Mouse (Mus musculus): ENCODE data around the gene Kdm7a. TPM values are rescaled to one million over a fixed set of nuclear protein-coding genes. Genes with fewer than 3 reads are reported as not detected.

Gene Kdm7a
- 6.5 and 7.1 TPM in 2 replicates for polyA plus RNA-seq (2014; fragmentation: Nextera tagmentation; extraction: Ambion mirVana)

GRCm38 (mm10) chr6:39206581-39207461 lies at the start of gene Kdm7a:
TSS of gene Kdm7a (minus strand) at chr6:39206789.
- WGBS, result under 1% methylated on average over 71 of the region's 124 CpGs
- peaks cover 0 to 5% of the 10 kb centered on the region in 2 experiments; a peak in 1 of 4 replicates for H3K4me1 ChIP-seq (ENCODE audit: control insufficient read depth in 2 of 2, insufficient read depth in 2 of 2, low read length in 2 of 2)
- H3K36me3 ChIP-seq (ENCODE audit: control insufficient read depth, insufficient read depth, low read length), result no peaks in the 10 kb centered on the region
- H3K4me2 ChIP-seq (ENCODE audit: low read length), result peak within 1 kb of the TSS; percentile 84
- H3K9me3 ChIP-seq (ENCODE audit: control insufficient read depth, low read length), result no peaks in the 10 kb centered on the region
- H3K4me3 ChIP-seq (ENCODE audit: control insufficient read depth in 1 of 2, insufficient read depth in 1 of 2, low read depth in 1 of 2, low read length in 2 of 2), result peak within 1 kb of the TSS; percentile 67 to 90
- peak; percentile 83 for ATAC-seq (ENCODE audit: insufficient number of reproducible peaks, insufficient read depth, low FRiP score, low read depth)
- H3K27ac ChIP-seq (replicated peaks in 1 of 2; ENCODE audit: control insufficient read depth in 1 of 2, insufficient read depth in 1 of 2, low read depth in 2 of 2, low read length in 2 of 2), result peak within 1 kb of the TSS; percentile 94 to 98
- H3K27me3 ChIP-seq (ENCODE audit: control insufficient read depth, insufficient read depth, low read length), result no peaks in the 10 kb centered on the region
- peak within 1 kb of the TSS; percentile 94 for H3K9ac ChIP-seq (ENCODE audit: low read length)

DNA sequence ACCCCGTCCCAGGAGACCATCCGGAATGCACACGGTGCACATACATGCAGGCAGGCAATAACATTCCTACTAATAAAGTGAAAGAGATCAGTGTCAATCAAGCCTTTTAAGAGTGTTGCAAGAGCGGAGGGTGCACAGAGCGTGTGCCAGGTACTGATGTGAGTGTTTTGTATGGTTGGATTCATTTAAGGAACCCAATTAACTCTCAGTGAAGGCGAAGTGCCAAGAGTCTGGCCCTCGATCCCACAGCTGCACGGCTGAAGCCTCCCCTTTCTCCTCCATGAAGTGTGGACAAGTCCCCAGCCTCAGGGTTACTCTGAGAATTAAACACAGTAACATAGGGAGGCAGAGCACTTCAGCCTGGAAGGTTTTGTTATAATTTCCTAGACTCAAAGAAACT lies 48.7 kb upstream of the Kdm7a start:
- WGBS, result 77% methylated on average over 8 of the region's 8 CpGs
- Histone ChIP-seq H3K27ac (replicated peaks in 1 of 2; ENCODE audit: control insufficient read depth in 1 of 2, insufficient read depth in 1 of 2, low read depth in 2 of 2, low read length in 2 of 2) (no peak overlapping the region), H3K4me2 (ENCODE audit: low read length) (no peak overlapping the region), H3K27me3 (ENCODE audit: control insufficient read depth, insufficient read depth, low read length) (no peaks in the 10 kb centered on the region), H3K9me3 (ENCODE audit: control insufficient read depth, low read length) (no peaks in the 10 kb centered on the region), H3K9ac (ENCODE audit: low read length) (no peak overlapping the region), H3K36me3 (ENCODE audit: control insufficient read depth, insufficient read depth, low read length) (no peaks in the 10 kb centered on the region), H3K4me1 (ENCODE audit: control insufficient read depth in 2 of 2, insufficient read depth in 2 of 2, low read length in 2 of 2) (peaks cover 0 to 6% of the 10 kb centered on the region in 2 experiments; a peak in 1 of 4 replicates), H3K4me3 (ENCODE audit: control insufficient read depth in 1 of 2, insufficient read depth in 1 of 2, low read depth in 1 of 2, low read length in 2 of 2) (no peak overlapping the region)
- no peak for ATAC-seq (ENCODE audit: insufficient number of reproducible peaks, insufficient read depth, low FRiP score, low read depth)

GRCm38 (mm10) chr6:39250055-39250454 lies 43.5 kb upstream of the Kdm7a start:
- Histone ChIP-seq H3K27me3 (ENCODE audit: control insufficient read depth, insufficient read depth, low read length) (no peaks in the 10 kb centered on the region), H3K27ac (replicated peaks in 1 of 2; ENCODE audit: control insufficient read depth in 1 of 2, insufficient read depth in 1 of 2, low read depth in 2 of 2, low read length in 2 of 2) (no peak overlapping the region), H3K4me3 (ENCODE audit: control insufficient read depth in 1 of 2, insufficient read depth in 1 of 2, low read depth in 1 of 2, low read length in 2 of 2) (no peak overlapping the region), H3K9me3 (ENCODE audit: control insufficient read depth, low read length) (no peaks in the 10 kb centered on the region), H3K36me3 (ENCODE audit: control insufficient read depth, insufficient read depth, low read length) (no peaks in the 10 kb centered on the region), H3K4me1 (ENCODE audit: control insufficient read depth in 2 of 2, insufficient read depth in 2 of 2, low read length in 2 of 2) (no peaks in the 10 kb centered on the region), H3K9ac (ENCODE audit: low read length) (no peak overlapping the region), H3K4me2 (ENCODE audit: low read length) (no peak overlapping the region)
- no peak for ATAC-seq (ENCODE audit: insufficient number of reproducible peaks, insufficient read depth, low FRiP score, low read depth)
- 93% methylated on average over 2 of the region's 2 CpGs for WGBS

DNA sequence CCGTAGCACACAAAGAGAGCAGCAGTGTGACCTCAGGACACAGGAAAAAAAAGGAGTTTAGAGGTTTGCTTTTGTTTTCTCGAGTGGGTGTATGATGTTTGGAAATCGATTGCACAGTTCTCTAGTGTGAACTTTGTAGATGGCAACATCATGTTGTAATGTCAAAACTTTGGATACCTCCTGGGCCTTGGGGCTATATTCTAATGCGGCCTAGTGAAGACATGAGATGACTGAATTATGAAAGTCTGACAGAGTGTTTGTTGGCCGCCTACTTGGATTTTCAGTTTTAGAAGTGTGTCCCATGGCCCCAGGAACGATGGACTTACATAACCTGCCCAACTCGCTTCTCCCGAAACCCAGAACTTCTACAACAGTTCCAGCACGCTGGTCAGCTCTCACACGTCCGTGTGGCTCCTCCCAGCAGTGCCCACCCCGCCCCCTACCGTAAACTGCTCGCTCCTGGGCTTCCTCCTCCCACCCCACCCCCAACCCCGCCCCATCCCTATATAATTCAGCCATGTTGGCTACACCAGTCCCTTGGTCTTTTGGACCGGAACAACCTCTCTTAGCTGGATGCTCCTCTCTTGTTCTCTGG lies 42.7 kb upstream of the Kdm7a start:
- H3K4me1 ChIP-seq (ENCODE audit: control insufficient read depth in 2 of 2, insufficient read depth in 2 of 2, low read length in 2 of 2), result no peaks in the 10 kb centered on the region; a peak in 1 of 4 replicates
- H3K9ac ChIP-seq (ENCODE audit: low read length), result no peak overlapping the region
- 45% methylated on average over 16 of the region's 16 CpGs for WGBS
- no peaks in the 10 kb centered on the region for H3K9me3 ChIP-seq (ENCODE audit: control insufficient read depth, low read length)
- H3K4me3 ChIP-seq (ENCODE audit: control insufficient read depth in 1 of 2, insufficient read depth in 1 of 2, low read depth in 1 of 2, low read length in 2 of 2), result no peak overlapping the region
- ATAC-seq (ENCODE audit: insufficient number of reproducible peaks, insufficient read depth, low FRiP score, low read depth), result no peak; the same call in 1 of the 2 replicates
- no peak overlapping the region for H3K27ac ChIP-seq (replicated peaks in 1 of 2; ENCODE audit: control insufficient read depth in 1 of 2, insufficient read depth in 1 of 2, low read depth in 2 of 2, low read length in 2 of 2)
- H3K36me3 ChIP-seq (ENCODE audit: control insufficient read depth, insufficient read depth, low read length), result no peaks in the 10 kb centered on the region
- no peaks in the 10 kb centered on the region for H3K27me3 ChIP-seq (ENCODE audit: control insufficient read depth, insufficient read depth, low read length)
- no peak overlapping the region for H3K4me2 ChIP-seq (ENCODE audit: low read length)

- Histone ChIP-seq H3K27me3 (ENCODE audit: control insufficient read depth, insufficient read depth, low read length) (no peaks in the 10 kb centered on the region), H3K9me3 (ENCODE audit: control insufficient read depth, low read length) (no peaks in the 10 kb centered on the region), H3K36me3 (ENCODE audit: control insufficient read depth, insufficient read depth, low read length) (no peaks in the 10 kb centered on the region), H3K4me3 (ENCODE audit: control insufficient read depth in 1 of 2, insufficient read depth in 1 of 2, low read depth in 1 of 2, low read length in 2 of 2) (no peak overlapping the region), H3K9ac (ENCODE audit: low read length) (no peak overlapping the region), H3K4me2 (ENCODE audit: low read length) (no peak overlapping the region), H3K27ac (replicated peaks in 1 of 2; ENCODE audit: control insufficient read depth in 1 of 2, insufficient read depth in 1 of 2, low read depth in 2 of 2, low read length in 2 of 2) (no peak overlapping the region), H3K4me1 (ENCODE audit: control insufficient read depth in 2 of 2, insufficient read depth in 2 of 2, low read length in 2 of 2) (peaks cover 18 to 20% of the 10 kb centered on the region in 2 experiments)
- 71% methylated on average over 9 of the region's 9 CpGs for WGBS
- no peak for ATAC-seq (ENCODE audit: insufficient number of reproducible peaks, insufficient read depth, low FRiP score, low read depth)
These were observed 37.5 kb upstream of the Kdm7a start for GRCm38 (mm10) chr6:39244066-39244465.

GRCm38 (mm10) chr6:39243511-39243961 lies 36.9 kb upstream of the Kdm7a start:
- WGBS, result 60% methylated on average over 8 of the region's 8 CpGs
- H3K9ac ChIP-seq (ENCODE audit: low read length), result no peak overlapping the region
- no peaks in the 10 kb centered on the region for H3K36me3 ChIP-seq (ENCODE audit: control insufficient read depth, insufficient read depth, low read length)
- no peaks in the 10 kb centered on the region for H3K27me3 ChIP-seq (ENCODE audit: control insufficient read depth, insufficient read depth, low read length)
- no peak overlapping the region for H3K4me2 ChIP-seq (ENCODE audit: low read length)
- H3K4me1 ChIP-seq (ENCODE audit: control insufficient read depth in 2 of 2, insufficient read depth in 2 of 2, low read length in 2 of 2), result peaks cover 20 to 21% of the 10 kb centered on the region in 2 experiments
- H3K4me3 ChIP-seq (ENCODE audit: control insufficient read depth in 1 of 2, insufficient read depth in 1 of 2, low read depth in 1 of 2, low read length in 2 of 2), result no peak overlapping the region
- ATAC-seq (ENCODE audit: insufficient number of reproducible peaks, insufficient read depth, low FRiP score, low read depth), result no peak
- H3K9me3 ChIP-seq (ENCODE audit: control insufficient read depth, low read length), result no peaks in the 10 kb centered on the region
- H3K27ac ChIP-seq (replicated peaks in 1 of 2; ENCODE audit: control insufficient read depth in 1 of 2, insufficient read depth in 1 of 2, low read depth in 2 of 2, low read length in 2 of 2), result peak overlapping the region; percentile 71 to 81

DNA sequence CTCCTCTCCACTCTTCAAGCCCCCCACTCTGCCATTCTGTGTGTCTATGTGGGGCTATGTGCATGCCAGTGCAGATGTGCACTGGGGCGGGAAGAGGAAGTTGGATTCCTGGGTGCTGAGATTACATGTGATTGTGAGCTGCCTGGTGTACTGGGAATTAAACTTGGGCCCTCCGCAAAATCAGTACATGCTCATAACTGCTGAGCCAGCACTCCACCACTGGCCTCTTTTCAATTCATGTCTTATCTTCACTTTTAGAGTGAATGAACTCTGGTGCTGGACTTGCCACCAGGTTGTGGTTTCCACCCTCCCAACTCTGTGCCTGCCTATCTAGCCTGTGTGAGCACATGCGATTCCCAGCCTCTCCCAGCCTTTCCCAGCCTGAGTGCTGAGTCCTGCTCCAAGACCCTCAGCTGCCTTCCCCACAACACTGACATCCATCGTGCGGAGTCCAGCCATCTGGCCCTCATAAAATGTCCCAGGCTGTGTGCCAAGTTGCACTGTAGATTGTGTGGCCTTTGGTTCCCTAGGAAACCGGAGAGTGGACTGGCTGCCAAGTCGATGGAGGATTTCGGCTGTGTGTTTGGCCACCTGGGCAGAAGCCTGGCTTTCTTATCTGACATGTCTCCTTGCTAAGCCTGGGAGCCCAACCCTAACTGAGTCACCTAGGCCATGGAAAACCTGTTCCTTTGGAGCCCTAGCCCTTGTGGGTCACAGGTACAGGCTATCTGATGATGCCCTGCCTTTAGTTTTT lies 36.3 kb upstream of the Kdm7a start:
- H3K27me3 ChIP-seq (ENCODE audit: control insufficient read depth, insufficient read depth, low read length), result no peaks in the 10 kb centered on the region
- H3K36me3 ChIP-seq (ENCODE audit: control insufficient read depth, insufficient read depth, low read length), result no peaks in the 10 kb centered on the region
- H3K4me3 ChIP-seq (ENCODE audit: control insufficient read depth in 1 of 2, insufficient read depth in 1 of 2, low read depth in 1 of 2, low read length in 2 of 2), result no peak overlapping the region
- no peaks in the 10 kb centered on the region for H3K9me3 ChIP-seq (ENCODE audit: control insufficient read depth, low read length)
- H3K4me2 ChIP-seq (ENCODE audit: low read length), result peak overlapping the region; percentile 21; the same call in 1 of the 2 replicates
- H3K27ac ChIP-seq (replicated peaks in 1 of 2; ENCODE audit: control insufficient read depth in 1 of 2, insufficient read depth in 1 of 2, low read depth in 2 of 2, low read length in 2 of 2), result peak overlapping the region; percentile 71 to 81
- peaks cover 20 to 21% of the 10 kb centered on the region in 2 experiments for H3K4me1 ChIP-seq (ENCODE audit: control insufficient read depth in 2 of 2, insufficient read depth in 2 of 2, low read length in 2 of 2)
- WGBS, result 26% methylated on average over 8 of the region's 8 CpGs
- peak; percentile 79 for ATAC-seq (ENCODE audit: insufficient number of reproducible peaks, insufficient read depth, low FRiP score, low read depth)
- H3K9ac ChIP-seq (ENCODE audit: low read length), result no peak overlapping the region

All from heart, embryonic 14.5 days (tissue).